Mouse (Mus musculus): ENCODE measurements around the gene Esrrg.
A peak's percentile ranks its signal among the peaks of the same experiment; 100 is the strongest.

Gene Esrrg

DNA sequence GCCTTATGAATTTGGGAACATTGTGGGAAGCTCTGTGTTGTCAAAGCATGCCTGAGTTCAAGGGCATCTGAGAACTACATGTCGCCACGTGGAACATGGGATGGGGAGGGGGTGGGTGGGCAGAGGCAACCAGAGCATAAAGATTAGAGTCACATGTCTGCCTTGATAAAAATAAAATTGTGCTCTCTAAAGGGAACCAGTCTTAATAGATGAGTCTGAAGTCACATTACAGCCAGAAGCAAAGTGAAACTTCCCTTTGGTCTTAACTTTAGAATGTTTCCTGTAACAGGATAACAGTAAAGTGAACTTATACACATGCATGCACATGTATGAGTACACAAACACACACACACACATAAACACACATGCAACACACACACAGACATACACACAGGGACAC is 545.1 kb downstream of the Esrrg start:
- no peak for DNase-seq (ENCODE audit: low spot score in 2 of 2)

DNA sequence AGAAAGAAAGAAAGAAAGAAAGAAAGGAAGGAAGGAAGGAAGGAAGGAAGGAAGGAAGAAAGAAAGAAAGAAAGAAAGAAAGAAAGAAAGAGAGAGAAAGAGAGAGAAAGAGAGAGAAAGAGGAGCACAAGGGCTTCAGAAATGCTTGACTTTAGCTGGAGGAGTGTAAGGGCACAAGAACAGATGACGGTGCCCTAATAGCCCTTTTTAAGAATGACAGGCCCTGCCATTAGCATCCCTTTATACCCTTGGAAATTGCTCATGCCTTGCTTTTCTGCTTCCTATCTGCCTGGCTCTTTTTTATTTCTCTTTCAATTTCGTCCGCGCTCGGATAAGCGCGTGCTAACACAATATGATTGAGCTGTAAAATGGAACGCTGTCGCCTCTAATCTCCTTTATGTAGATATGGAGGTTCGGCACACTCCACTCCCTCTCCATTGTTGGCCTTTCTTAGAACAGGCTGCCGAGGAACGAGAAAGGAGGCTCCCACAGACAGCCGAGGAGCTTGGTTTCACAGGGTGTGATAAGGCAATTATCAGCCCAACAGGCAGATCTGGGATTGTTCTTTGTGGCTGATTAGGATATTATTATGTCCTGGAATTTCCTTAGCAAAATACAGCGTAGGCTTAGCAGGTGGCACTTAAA is 546.0 kb downstream of the Esrrg start:
- peak; percentile 27 for DNase-seq (ENCODE audit: low spot score in 2 of 2)

DNA sequence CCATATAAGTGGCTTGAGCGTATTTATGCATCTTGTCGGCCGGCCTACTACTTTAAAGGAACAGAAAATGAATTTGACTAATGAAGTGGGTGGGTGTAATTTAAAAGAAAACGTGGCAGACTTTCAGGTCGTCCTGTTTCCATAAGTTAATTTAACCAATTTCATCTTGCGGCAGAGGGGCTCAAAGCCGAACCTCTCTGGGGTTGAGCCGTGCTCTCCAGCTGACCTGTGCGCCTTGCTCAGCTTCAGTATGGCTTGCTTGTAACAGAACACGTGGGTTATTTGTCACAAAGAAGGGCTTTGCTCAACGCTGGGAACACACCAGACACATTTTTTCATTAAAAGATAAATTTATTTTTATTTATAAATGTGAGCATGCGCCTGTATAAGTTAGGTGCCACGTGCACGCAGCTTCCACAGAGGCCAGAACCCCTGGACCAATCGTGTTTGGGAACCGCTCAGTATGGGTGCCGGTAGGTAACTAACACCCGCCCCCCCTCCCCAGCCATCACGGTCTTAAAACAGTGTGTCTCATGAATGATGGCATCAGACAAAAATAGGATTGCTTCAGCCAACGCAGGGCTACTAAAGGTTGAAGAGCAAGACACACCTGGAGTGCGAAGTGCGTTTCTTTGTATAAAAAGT is 546.7 kb downstream of the Esrrg start:
- no peak for DNase-seq (ENCODE audit: low spot score in 2 of 2)

DNA sequence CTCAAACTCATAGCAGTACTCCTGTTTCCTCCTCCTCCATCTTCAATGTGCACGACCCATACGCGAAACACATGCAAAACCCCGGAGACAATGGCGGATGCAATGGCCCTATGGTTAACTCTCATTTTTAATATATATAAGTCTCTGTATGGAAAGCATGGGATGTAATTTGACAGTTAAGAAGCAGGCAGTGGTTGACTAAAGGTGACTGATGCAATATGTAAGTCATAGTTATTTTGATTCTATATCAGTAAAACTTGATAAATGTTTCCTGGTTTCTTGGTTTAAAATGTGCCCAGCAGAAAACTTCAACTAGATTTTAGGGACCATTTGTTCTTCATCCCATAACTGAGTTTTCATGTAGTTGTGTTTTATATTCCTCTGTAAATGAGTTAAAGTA is 547.9 kb downstream of the Esrrg start:
- no peak for DNase-seq (ENCODE audit: low spot score in 2 of 2)

DNA sequence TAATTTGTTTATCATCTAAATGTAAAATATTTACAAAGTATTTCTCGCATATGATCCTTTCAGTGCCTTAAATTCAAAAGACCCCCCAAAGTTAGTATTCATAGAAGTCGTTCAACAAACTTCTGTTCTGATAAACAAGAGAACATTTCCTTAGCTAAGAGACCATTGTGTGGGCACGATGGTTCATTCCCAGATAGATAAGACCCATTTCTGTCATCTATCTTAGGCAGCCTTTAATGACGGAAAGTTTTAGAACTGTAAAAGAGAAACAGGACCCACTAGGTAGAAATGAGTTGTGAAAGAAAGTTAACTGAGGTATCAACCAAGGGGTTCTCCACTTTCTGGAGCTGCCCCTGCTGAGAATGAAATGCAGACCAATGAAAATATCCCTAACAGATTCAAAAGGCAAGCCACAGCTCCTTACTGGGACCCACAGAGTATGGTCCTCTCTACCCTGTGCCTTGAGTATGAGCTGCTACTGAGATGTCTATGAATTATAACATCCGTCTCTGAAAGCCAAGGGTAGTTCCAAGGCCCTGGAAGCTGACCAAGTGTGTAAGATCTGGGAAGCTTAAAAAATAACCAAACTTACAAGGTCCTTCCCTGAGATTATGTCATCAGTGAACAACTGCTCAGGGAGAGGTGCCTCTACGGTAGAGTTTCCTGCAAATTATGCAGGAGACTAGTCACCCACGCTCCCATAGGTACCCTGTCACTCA is 548.8 kb downstream of the Esrrg start:
- DNase-seq (ENCODE audit: low spot score in 2 of 2): no peak

DNA sequence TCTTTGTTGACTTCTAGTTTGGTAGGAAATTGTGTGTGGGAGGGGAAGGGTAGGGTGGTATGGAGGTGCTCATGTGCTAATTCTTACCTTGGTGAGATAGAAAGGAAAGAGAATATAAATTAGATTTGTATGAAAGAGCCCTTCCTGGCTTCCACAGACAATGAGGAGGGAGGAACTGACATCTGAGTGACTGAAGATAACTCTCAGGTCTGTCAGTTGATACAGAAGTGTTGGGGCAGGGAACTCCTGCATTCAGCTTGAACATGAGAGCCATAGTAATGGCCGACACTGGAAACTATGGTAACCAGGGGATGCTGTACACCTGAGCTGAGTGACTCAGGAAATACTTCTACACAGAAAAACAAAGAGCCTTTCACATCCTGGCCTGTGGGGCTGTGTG is 550.1 kb downstream of the Esrrg start:
- no peak for DNase-seq (ENCODE audit: low spot score in 2 of 2)

DNA sequence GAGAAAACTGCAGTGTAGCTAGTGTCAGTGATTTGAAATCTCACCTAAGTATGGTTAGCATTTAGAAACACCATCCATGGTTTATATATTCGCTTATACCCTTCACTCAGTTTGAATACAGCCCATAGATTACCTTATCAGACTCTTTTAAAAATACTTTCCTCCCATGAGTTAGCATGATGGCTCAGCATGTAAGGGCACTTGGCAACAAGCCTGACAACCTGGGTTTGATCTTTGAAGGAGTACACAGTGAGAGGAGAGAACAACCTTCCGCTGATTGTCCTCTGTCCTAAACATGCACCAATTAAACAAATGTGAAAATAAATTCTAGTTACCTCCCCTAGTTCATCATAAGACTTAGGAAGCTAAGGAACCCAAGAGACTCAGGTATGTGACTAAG is 550.5 kb downstream of the Esrrg start:
- DNase-seq (ENCODE audit: low spot score in 2 of 2): no peak

DNA sequence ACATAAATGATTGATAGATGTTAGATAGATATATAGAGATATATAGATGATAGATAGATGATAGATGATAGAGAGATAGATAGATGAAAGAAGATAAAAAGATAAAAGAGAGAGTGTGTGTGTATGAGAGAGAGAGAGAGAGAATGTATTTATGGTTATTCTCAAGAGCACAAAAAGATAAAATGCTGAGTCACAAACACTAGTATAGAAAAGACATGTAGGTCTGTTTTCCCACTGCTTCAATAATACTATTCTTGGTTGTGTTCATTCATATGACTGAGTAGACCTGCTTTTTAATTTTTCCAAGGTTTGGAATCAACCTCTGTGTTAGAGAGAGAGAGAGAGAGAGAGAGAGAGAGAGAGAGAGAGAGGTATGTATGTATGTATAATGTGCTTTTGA is 554.5 kb downstream of the Esrrg start:
- no peak for DNase-seq (ENCODE audit: low spot score in 2 of 2)

DNA sequence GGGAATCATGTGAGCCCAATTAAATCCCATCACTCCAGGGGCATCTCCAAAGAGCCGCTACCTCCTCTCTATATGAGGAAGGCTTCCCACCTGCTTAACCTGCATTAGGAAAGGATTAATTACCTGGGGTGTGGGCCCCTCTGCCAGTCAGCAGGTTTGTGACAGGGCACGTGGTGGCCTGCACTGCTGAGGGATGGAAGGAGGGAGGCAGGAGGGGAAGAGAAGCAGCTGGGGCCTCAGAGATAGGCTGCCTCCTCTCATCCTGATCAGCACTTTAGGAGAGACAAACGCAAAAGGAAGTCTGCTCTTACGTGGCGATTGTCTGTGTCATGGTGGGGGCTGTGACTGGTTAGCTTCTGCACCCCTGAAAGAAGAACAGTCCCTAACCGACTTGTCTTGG is 555.7 kb downstream of the Esrrg start:
- no peak for DNase-seq (ENCODE audit: low spot score in 2 of 2)

DNA sequence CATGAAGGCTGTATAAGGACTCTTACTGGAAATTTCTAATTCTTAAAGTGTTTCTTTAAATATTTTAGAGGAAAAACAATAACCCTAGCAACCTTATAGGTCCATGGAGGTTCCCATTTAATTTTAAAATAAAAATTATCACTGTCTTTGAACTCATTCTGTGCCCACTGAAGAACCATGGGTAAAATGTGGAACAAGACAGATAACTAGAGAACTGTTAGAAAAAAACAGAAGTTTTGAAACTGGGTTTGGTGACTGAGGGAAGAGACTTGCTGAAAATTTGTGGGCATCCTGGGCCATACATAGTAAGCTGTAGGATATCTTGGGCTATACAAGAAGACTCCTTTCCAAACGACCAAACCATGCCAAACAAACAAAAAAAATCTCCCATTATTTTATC is 565.3 kb downstream of the Esrrg start:
- no peak for DNase-seq (ENCODE audit: low spot score in 2 of 2)

DNA sequence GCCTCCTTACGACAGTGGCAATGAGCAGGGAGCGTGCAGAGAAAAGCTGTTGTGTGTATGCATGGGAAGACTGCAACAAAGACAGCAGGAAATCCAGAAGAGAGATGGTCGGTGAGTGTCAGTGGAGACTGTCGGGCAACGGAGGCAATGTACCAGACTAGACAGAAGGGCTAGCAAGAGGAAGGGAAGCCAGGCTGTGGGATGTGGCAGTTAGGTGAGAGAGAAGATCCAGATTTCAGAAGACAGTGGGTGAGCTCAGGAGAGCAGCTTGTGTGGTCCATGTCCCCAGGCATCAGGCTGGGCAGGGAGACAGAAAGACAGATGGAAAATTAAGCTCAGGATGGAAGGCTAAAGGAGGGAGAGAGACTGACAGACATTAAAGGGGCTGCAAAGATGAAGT is 574.4 kb downstream of the Esrrg start:
- DNase-seq (ENCODE audit: low spot score in 2 of 2): no peak

DNA sequence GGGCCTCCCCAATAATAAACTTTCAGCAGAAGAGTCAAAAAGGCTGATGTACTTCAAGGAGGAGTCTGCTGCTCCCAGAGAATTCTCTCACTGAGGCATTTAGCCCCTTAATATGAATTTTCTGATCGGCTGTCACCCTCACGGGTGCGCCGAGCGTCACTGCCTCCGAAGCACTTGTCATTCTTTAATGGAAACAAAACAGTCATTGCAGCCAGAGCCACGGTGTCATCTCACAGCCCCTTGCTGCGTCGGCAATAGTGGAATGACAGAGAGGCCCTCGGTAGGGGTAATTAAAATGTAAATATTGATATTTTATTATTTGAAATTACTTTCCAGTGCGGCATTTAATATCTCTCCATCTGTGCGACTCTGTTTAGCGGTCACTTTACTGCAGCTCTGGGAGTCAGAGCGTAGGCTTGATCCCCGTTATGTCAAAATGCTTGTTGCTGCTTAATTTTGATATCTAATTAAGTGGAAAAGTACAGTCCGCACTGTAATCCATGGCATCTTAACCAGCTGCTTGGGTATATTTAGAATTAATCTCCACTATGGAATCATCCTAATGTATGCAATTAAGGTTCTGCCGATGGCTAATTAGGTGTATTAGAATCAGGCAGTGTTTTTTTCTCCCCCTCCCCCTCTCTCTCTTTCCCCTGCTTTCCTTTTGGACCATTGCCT is 578.0 kb downstream of the Esrrg start:
- no peak for DNase-seq (ENCODE audit: low spot score in 2 of 2)

DNA sequence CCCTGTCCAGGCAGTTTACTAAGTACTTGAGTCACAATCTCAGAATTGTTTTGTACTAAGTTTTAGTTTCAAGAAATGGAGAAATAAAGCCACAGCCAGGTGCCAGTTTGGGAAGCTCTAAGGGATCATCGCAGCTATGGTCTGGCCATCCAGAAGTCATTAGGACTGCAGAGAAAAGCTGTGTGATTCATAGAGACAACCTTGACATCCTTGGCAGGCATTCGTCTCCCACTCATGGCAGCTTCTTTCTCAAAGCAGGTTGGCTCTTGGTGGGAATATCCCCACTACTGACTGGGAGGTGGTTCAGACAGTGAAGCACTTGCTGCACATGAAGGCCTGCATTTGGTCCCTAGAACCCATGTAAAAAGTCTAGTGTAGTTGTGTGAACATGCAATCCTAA is 584.4 kb downstream of the Esrrg start:
- no peak for DNase-seq (ENCODE audit: low spot score in 2 of 2)

DNA sequence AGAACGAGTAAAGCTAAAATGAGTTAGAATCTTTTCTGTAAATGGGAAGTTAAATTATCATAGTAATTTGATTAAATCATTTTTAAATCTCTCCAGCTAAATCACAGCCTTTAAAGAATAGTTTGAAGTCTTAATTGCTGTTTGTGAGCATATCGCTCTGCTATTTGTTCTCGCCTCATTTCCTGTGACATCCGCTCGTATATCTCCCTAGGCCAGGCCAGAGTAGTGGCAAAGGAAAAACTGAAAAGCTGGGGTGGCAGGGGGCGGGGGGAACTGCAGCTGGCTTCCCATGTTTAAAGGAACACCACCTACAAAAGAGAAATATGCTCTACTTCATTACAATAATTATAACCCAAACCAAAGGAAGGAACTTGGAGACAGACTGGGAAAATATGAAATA is 598.8 kb downstream of the Esrrg start:
- DNase-seq (ENCODE audit: low spot score in 2 of 2): no peak

DNA sequence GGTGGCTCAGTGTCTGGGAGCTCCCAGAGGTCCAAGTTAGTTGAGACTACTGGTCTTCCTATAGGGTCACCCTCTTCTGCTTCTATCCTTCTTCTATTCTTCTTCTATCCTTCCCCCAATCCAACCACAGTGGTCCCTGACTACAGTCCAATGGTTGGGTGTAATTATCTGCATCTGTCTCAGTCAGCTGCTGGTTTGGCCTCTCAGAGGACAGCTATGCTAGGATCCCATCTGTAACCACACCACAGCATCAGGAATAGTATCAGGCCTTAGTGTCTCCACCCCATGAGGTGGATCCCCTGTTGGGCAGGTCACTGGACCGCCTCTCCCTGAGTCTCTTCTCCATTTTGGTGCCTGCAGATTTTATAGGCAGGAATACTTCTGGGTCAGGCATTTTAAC is 600.4 kb downstream of the Esrrg start:
- DNase-seq (ENCODE audit: low spot score in 2 of 2): no peak

DNA sequence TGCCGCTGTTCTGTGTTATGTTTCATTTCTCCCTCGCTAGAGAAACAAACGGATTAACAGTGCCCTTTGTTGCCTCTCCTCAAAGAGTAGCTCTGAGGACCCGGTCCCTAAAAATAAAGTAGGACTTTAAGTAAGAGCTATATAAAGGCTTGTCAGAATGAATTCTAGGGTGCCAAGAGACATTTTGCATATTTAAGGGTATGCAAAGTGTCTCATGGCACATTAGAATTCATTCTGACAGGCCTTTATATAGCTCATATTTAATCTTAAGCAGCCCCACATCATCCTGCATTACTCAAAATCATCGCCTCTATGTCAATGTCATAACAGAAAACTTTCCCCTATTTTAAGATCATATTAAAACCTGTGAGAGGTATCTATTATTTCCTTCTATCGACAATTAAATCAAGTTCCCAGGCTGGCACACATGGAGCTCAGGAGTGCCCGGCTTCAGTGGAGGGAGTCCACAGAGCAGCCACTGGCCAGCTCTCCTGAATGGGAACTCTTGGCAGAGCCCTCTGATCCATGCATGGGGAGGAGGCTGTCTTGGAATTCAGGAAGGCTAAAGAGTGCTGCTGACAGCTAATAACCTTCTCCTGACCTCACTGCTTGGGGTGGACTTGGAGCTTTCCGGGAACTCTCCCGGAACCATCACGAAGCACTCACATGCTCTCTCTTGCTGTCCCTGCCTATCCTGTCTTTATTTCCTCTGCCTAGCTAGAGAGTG is 606.5 kb downstream of the Esrrg start:
- no peak for DNase-seq (ENCODE audit: low spot score in 2 of 2)

DNA sequence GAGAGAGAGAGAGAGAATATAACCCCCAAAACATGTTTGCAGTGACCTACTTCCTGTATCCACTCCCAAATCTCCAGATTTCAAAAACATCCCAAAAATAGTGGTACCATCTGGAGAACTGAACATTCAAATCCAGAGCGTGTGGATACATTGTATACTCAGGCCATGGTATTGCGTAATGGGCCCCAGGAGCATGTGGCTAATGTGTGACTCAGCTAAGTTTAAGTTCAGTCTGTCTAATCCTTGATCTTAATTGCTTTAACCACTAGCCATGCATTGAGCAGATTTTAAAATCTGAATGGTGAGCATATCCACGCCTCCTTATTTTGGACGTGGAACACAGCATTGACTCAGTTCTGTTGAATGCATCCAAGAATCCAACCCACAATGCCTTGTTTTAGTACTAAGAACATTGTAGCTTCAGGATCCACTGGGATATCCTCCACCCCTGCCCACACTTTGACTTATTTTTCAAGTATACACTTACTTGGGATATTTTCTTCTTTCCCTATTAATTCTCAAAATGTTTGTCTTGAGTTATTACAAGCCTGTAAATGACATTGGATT is 612.7 kb downstream of the Esrrg start:
- peak; percentile 30 to 32 for DNase-seq (ENCODE audit: low spot score in 2 of 2)

DNA sequence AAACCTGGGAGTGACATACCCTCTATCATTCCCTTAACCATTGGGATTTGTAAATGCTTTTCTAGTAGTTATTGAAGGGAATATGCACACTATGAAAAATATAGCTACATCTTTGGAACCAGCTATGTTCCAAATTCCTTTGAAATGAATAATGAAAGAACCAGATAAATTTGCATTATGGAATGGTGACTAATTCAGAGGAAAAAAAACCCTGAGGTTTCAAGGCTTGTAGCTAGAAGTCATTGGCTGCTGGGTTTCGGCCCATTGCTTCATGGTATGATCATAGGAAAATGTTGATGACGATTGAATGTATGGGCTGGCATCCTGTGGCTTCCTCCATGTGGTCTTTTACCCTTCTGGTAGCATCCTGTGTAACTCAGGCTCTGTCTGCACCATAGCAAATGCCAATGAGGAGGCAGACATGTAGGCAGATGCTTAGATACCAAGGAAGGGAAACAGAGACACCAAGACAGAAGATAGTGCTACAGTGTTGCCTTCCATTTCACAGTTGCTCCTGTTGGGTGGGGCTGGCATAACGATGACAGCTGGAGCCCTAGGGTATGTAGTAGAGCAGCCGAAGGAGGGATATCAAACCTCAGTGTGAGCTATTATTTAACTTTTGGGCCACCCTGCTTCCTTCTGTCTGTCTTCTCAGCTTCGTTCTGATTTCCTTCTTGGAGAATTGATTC is 624.6 kb downstream of the Esrrg start:
- no peak for DNase-seq (ENCODE audit: low spot score in 2 of 2)

DNA sequence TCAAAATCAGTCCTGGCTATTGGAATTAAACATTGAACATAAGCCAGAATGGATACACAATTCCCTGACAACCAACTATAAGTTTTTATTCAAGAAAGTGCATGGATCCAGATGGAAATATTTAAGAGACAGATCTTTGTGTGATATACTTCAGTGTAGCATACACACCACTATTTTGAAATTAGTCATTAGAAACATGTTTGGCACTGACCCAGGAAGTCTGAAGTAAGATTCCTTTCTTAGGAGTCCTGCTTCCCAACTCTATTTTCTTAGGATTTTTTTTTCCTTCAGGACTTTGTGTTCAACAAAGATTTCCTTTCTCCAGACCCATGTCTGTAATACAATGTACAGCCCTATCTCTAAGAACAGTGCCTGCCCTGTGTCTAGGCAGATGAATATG is 630.0 kb downstream of the Esrrg start:
- no peak for DNase-seq (ENCODE audit: low spot score in 2 of 2)

DNA sequence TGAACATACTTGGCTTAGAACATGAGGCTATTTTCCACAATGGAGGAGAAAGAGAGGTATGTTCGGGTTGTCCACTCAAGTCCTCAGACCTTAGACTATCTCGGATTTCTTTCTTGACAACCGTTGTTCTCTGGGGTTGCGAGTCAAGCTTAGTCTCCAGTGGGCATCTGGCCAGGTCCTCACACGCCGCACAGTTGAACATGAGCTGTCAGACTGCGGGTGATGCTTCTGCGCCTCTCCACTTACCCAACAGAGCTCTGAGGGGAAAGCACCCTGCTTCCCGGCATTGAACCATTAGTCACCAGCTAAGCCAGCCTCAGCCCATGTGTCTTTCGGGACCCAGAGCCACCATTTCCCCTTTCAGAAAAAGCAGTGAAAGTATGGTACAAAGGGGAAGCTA is 633.2 kb downstream of the Esrrg start:
- no peak for DNase-seq (ENCODE audit: low spot score in 2 of 2)

DNA sequence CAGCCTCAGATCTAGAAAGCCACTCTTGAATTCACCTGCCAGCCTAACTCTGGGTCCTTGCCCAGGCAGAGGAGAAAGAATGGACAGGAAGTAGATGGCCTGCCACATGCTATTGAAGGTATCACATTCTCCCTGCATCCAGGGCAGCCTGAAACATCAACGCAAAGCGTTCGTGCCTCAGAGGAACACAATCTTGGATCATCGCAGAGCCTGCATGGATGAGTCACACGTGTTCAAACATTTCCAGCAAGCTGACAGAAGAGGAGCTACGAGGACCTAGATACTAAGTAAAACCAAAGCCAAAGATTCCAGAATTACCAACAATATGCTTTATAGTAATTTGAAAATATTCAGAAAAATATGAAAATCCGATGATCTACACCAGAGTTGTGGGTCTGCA is 648.9 kb downstream of the Esrrg start:
- peak; percentile 28 to 29 for DNase-seq (ENCODE audit: low spot score in 2 of 2)

All from right cerebral cortex, adult 2 months (tissue).